Mouse (Mus musculus) hindbrain, embryonic 14.5 days (tissue): ENCODE measurements around the gene Otub2. TPM values are rescaled to one million over a fixed set of nuclear protein-coding genes. Genes with fewer than 3 reads are reported as not detected.

ENCODE experiments used
- ATAC-seq: fragments of 200-750 bp; cut with Nextera tagmentation; 2 replicates; pipeline ENCODE4 v1.8.0; 2017; ENCODE audit warnings: moderate number of reproducible peaks, mild to moderate bottlenecking, moderate TSS enrichment, moderate library complexity; ENCODE audit not compliant: low FRiP score
- DNase-seq: peaks from one replicate; pipeline ENCODE4 v3.0.0-alpha.2; 2015; ENCODE audit warnings: low spot score
- H3K27ac ChIP-seq: fragments of 300-500 bp; sonication (generic); 2 replicates; pipeline ENCODE4 v1.5.1; 2014; ENCODE audit warnings: mild to moderate bottlenecking, moderate library complexity
- H3K27me3 ChIP-seq: fragments of 300-500 bp; sonication (generic); 2 replicates; pipeline ENCODE4 v1.6.1; 2014; ENCODE audit warnings: mild to moderate bottlenecking, low read length, mixed read lengths; ENCODE audit not compliant: control insufficient read depth, insufficient read depth
- H3K36me3 ChIP-seq: fragments of 300-500 bp; sonication (generic); replicated peaks from 2 replicates; pipeline ENCODE4 v1.6.1; 2014; ENCODE audit not compliant: control insufficient read depth, insufficient read depth
- H3K4me1 ChIP-seq: fragments of 300-500 bp; sonication (generic); replicated peaks from 2 replicates; pipeline ENCODE4 v1.6.1; 2014; ENCODE audit warnings: antibody characterized with exemption, low read length, mixed read lengths; ENCODE audit not compliant: control insufficient read depth, insufficient read depth
- H3K4me2 ChIP-seq: fragments of 300-500 bp; sonication (generic); replicated peaks from 2 replicates; pipeline ENCODE4 v1.6.1; 2014; ENCODE audit warnings: mild to moderate bottlenecking, moderate library complexity
- H3K4me3 ChIP-seq: fragments of 300-500 bp; sonication (generic); replicated peaks from 2 replicates; pipeline ENCODE4 v1.5.1; 2014; ENCODE audit warnings: mild to moderate bottlenecking, low read length
- H3K9ac ChIP-seq: fragments of 300-500 bp; sonication (generic); 2 replicates; pipeline ENCODE4 v1.6.1; 2014
- H3K9me3 ChIP-seq: fragments of 300-500 bp; sonication (generic); 2 replicates; pipeline ENCODE4 v1.6.1; 2016; ENCODE audit warnings: low read length; ENCODE audit not compliant: control insufficient read depth
- WGBS: fragments of 180-500 bp; shearing (Covaris S2); extraction: QIAGEN DNeasy Blood & Tissue Kit; methylation state at CpG from one replicate; pipeline ENCODE4 v1.1.7; 2014; 5-methylcytosine and 5-hydroxymethylcytosine counted together
- polyA plus RNA-seq: library from polyadenylated mRNA; unstranded; fragments of >200 nt; fragmentation: Nextera tagmentation; extraction: Ambion mirVana; gene quantifications from 2 replicates; pipeline ENCODE4 v1.2.1, GENCODE M21; 2014

Gene Otub2
- polyA plus RNA-seq, 1 experiment from 2014 or later: 23.5 TPM

- H3K4me1 ChIP-seq: peaks cover 6% of the 10 kb centered on the region
- H3K4me2 ChIP-seq: peak overlapping the region; percentile 66
- no peaks in the 10 kb centered on the region for H3K9me3 ChIP-seq
- peak overlapping the region; percentile 82 for H3K9ac ChIP-seq
- 68% methylated on average over 2 of the region's 2 CpGs for WGBS
- H3K27ac ChIP-seq: no peak overlapping the region
- H3K4me3 ChIP-seq: peak overlapping the region; percentile 64
- H3K36me3 ChIP-seq: no peaks in the 10 kb centered on the region
- DNase-seq (no peak), ATAC-seq (no peak)
- no peaks in the 10 kb centered on the region for H3K27me3 ChIP-seq
These were observed 856 bp downstream of the Otub2 start for GRCm38 (mm10) chr12:103389348-103389727.

GRCm38 (mm10) chr12:103389982-103390381 is 1.5 kb downstream of the Otub2 start:
- no peaks in the 10 kb centered on the region for H3K36me3 ChIP-seq
- H3K4me2 ChIP-seq: no peak overlapping the region
- peaks cover 6% of the 10 kb centered on the region for H3K4me1 ChIP-seq
- H3K9ac ChIP-seq: no peak overlapping the region
- H3K27me3 ChIP-seq: no peaks in the 10 kb centered on the region
- DNase-seq: no peak
- H3K27ac ChIP-seq: no peak overlapping the region
- H3K9me3 ChIP-seq: no peaks in the 10 kb centered on the region
- ATAC-seq: no peak
- no peak overlapping the region for H3K4me3 ChIP-seq
- 91% methylated on average over 4 of the region's 4 CpGs for WGBS

DNA sequence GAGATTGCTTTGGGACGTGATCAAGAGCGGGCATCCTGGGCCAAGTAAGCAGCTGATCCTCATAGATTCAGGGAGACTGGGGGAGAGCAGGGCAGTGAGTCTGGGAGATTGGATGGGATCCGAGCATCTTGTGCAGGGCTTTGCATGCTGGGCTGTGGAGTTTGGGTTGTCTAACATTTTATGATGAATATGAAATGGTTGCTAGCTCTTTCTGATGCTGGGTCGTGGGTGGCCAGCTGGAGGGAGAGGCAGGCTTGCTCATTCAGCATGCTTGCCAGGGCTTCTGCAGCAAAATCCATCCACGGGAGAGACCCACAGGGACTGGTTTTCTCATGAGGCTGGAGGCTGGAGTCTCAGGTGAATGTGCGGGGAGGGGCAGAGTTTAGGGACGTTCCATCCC is 2.6 kb downstream of the Otub2 start:
- ATAC-seq (no peak), DNase-seq (no peak)
- Histone ChIP-seq H3K36me3 (no peaks in the 10 kb centered on the region), H3K4me3 (no peak overlapping the region), H3K4me1 (peaks cover 6% of the 10 kb centered on the region), H3K4me2 (no peak overlapping the region), H3K9me3 (no peaks in the 10 kb centered on the region), H3K27ac (no peak overlapping the region), H3K27me3 (no peaks in the 10 kb centered on the region), H3K9ac (no peak overlapping the region)
- WGBS: 88% methylated on average over 7 of the region's 7 CpGs

GRCm38 (mm10) chr12:103393528-103393927 is 5.0 kb downstream of the Otub2 start:
- no peaks in the 10 kb centered on the region for H3K36me3 ChIP-seq
- H3K9me3 ChIP-seq: no peaks in the 10 kb centered on the region
- H3K27me3 ChIP-seq: no peaks in the 10 kb centered on the region
- 51% methylated on average over 6 of the region's 6 CpGs for WGBS
- no peak overlapping the region for H3K4me2 ChIP-seq
- ATAC-seq: no peak
- peaks cover 6% of the 10 kb centered on the region for H3K4me1 ChIP-seq
- no peak overlapping the region for H3K4me3 ChIP-seq
- no peak overlapping the region for H3K27ac ChIP-seq
- H3K9ac ChIP-seq: no peak overlapping the region
- DNase-seq: no peak

GRCm38 (mm10) chr12:103395486-103396275 is 7.2 kb downstream of the Otub2 start:
- 0 out of 2 replicates have a peak, but pooled peaks cover 4% of the 10 kb centered on the region for H3K36me3 ChIP-seq
- no peak overlapping the region for H3K27ac ChIP-seq
- H3K4me1 ChIP-seq: no peaks in the 10 kb centered on the region
- DNase-seq: no peak
- no peaks in the 10 kb centered on the region for H3K9me3 ChIP-seq
- no peak for ATAC-seq
- H3K4me2 ChIP-seq: no peak overlapping the region
- 85% methylated on average over 12 of the region's 12 CpGs for WGBS
- no peak overlapping the region for H3K9ac ChIP-seq
- H3K27me3 ChIP-seq: no peaks in the 10 kb centered on the region
- H3K4me3 ChIP-seq: no peak overlapping the region

DNA sequence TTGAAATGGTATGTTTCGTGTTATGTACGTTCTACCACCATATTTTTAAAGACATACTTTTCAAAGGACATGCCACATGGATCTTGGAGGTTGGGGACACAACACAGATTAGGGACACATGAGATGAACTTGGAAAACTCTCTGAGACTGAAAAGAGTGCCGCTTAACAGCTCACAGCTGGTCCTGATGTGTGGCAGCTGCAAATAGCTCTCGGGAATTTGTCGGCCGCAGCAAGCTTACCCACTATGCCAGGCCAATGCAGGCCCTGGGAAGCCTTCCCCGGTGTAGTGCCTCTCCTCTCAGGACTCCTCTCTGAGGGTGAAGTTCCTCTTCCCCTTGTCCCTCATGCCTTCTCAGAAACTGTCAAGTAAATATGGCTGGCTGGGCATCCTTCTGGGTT is 8.3 kb downstream of the Otub2 start:
- peaks cover 12% of the 10 kb centered on the region for H3K36me3 ChIP-seq
- H3K27me3 ChIP-seq: no peaks in the 10 kb centered on the region
- WGBS: 82% methylated on average over 7 of the region's 7 CpGs
- no peak overlapping the region for H3K9ac ChIP-seq
- no peak for DNase-seq
- H3K4me1 ChIP-seq: no peaks in the 10 kb centered on the region
- no peak overlapping the region for H3K4me2 ChIP-seq
- no peak overlapping the region for H3K4me3 ChIP-seq
- H3K9me3 ChIP-seq: no peaks in the 10 kb centered on the region
- no peak for ATAC-seq
- H3K27ac ChIP-seq: no peak overlapping the region

DNA sequence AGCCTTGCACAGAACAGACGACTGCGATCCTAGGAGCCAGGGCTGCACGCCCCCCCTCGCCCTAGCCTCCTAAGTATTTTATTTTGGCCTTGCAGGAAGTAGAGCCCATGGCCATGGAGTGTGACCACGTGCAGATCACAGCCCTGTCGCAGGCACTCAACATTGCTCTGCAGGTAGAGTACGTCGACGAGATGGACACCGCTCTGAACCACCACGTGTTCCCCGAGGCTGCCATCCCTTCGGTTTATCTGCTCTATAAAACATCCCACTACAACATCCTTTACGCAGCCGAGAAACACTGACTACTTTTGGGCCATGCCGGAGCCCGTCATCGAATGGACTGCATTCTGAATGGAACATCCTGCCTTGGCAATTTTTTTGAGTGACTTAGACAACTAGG is 15.6 kb downstream of the Otub2 start:
- H3K4me2 ChIP-seq: no peak overlapping the region
- DNase-seq (no peak), ATAC-seq (no peak)
- H3K36me3 ChIP-seq: peaks cover 82% of the 10 kb centered on the region
- H3K4me3 ChIP-seq: no peak overlapping the region
- 92% methylated on average over 18 of the region's 18 CpGs for WGBS
- H3K9ac ChIP-seq: no peak overlapping the region
- no peaks in the 10 kb centered on the region for H3K4me1 ChIP-seq
- H3K27ac ChIP-seq: no peak overlapping the region
- no peaks in the 10 kb centered on the region for H3K27me3 ChIP-seq
- H3K9me3 ChIP-seq: no peaks in the 10 kb centered on the region

GRCm38 (mm10) chr12:103407720-103408119 is 19.2 kb downstream of the Otub2 start, which contains the start of gene 9330161L09Rik:
Gene 9330161L09Rik, minus strand, starts transcription at chr12:103407820.
- Histone ChIP-seq H3K9ac (no peak within 1 kb of the TSS), H3K4me3 (no peak within 1 kb of the TSS), H3K27me3 (no peaks in the 10 kb centered on the region), H3K27ac (no peak within 1 kb of the TSS), H3K36me3 (peaks cover 98% of the 10 kb centered on the region), H3K4me1 (no peaks in the 10 kb centered on the region), H3K4me2 (no peak within 1 kb of the TSS), H3K9me3 (no peaks in the 10 kb centered on the region)
- WGBS: 96% methylated on average over 4 of the region's 4 CpGs
- no peak for ATAC-seq
- DNase-seq: no peak

DNA sequence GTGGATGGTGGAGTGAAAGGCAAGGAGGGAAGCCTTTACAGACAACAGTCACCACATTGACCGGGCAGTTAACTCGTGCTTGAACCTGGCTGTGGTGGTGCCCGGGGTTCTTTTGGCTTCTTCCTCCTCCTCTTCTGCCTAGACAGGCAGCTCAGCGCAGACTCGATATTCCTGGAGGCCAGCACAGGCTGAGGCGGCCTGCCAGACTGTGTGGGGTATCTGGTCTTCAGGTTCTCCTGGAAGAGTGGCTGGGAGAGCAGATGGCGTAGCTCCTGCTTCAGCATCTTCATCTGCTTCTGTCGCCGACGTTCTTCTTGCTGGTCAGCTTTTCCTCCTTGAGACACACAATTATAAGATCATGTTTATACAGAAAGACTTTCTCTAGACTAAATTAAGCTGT is 19.7 kb downstream of the Otub2 start:
- WGBS: 94% methylated on average over 10 of the region's 10 CpGs
- H3K27me3 ChIP-seq: no peaks in the 10 kb centered on the region
- no peaks in the 10 kb centered on the region for H3K4me1 ChIP-seq
- no peaks in the 10 kb centered on the region for H3K9me3 ChIP-seq
- ATAC-seq (no peak), DNase-seq (no peak)
- H3K36me3 ChIP-seq: peaks cover 98% of the 10 kb centered on the region
- no peak overlapping the region for H3K27ac ChIP-seq
- H3K9ac ChIP-seq: no peak overlapping the region
- no peak overlapping the region for H3K4me3 ChIP-seq
- no peak overlapping the region for H3K4me2 ChIP-seq
